Comparison of ENCODE assay signal across 15 mouse cellular contexts in the genomic region with DNA sequence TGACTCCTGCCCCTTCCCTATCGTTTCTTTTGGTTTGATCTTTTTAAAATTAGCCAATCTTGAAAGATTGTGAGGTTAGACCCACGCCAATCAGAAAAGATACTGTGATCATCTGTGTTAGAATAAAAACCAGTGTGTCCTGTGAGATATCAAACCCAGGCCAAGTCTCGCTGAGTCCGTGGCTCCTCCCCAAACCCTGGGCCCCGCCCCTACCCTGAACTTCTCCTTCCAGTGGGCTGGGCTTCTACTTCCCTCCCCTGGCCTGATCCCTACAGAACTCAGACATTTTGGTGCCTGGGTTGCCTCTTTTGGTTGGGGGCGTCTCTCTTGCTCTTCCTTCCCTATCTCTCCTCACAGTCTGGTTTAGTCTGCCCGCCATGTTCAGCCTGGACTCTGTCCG. TPM values are rescaled to one million over a fixed set of nuclear protein-coding genes. Genes with fewer than 3 reads are reported as not detected.
DNase-seq lines count a peak whose midpoint lies in the region; ATAC-seq and TF ChIP-seq lines count a peak whose summit lies in the region.
"Had no signal": no experiment of that assay in that cellular context is flagged by ENCODE, and none has a peak within 500 bp of the region (broad histone marks: within the 10 kb centered on the region; RNA-seq: fewer than 3 reads in every experiment).

No protein-coding gene starts in this region.

- 0 out of 2 replicates have a peak, but pooled peaks cover 2% of the 10 kb centered on the region for H3K4me1 ChIP-seq in G1E (ENCODE audit: insufficient read depth, low read depth, low read length)
- no peaks in the 10 kb centered on the region; the same call in 1 of the 2 replicates for H3K4me1 ChIP-seq in forebrain, embryonic 11.5 days (replicated peaks; ENCODE audit: control insufficient read depth, insufficient read depth, low read length)
- H3K4me1 ChIP-seq: embryonic facial prominence, embryonic 12.5 days had no signal

- no peak overlapping the region for H3K27ac ChIP-seq in forebrain, embryonic 11.5 days (ENCODE audit: low read depth, low read length)
- H3K27ac ChIP-seq: embryonic facial prominence, embryonic 12.5 days; forebrain, embryonic 12.5 days had no signal

- DNase-seq in kidney, postnatal 10 days = peak; percentile 16
- DNase-seq in kidney, adult 9 months = no peak
- DNase-seq in G1E (ENCODE audit: low spot score) = peak; percentile 24
- DNase-seq in spleen, adult 12 weeks (ENCODE audit: low spot score) = no peak
- no peak for DNase-seq in forebrain, embryonic 11.5 days (ENCODE audit: low spot score)
- no peak for DNase-seq in adrenal gland, adult 2 months
- DNase-seq: cerebellum, adult 9-10 months; heart, postnatal 4 days had no signal

- H3K27me3 ChIP-seq in G1E (ENCODE audit: insufficient read depth, low read length) = no peaks in the 10 kb centered on the region
- H3K27me3 ChIP-seq in forebrain, embryonic 11.5 days (ENCODE audit: control insufficient read depth, insufficient read depth, low read length) = no peaks in the 10 kb centered on the region
- H3K27me3 ChIP-seq: embryonic facial prominence, embryonic 12.5 days had no signal

- no peaks in the 10 kb centered on the region for H3K9me3 ChIP-seq in G1E (replicated peaks)
- H3K9me3 ChIP-seq in forebrain, embryonic 11.5 days (ENCODE audit: control insufficient read depth, low read length) = no peaks in the 10 kb centered on the region
- H3K9me3 ChIP-seq: embryonic facial prominence, embryonic 12.5 days; forebrain, embryonic 12.5 days had no signal

- TF ChIP-seq CTCF in G1E (IDR thresholded peaks at IDR 0.05; ENCODE audit: low read depth, low read length) = no peak

- 47% methylated on average over 8 of the region's 8 CpGs for WGBS in forebrain, embryonic 11.5 days

- ATAC-seq in G1E (ENCODE audit: extremely low read depth, insufficient number of reproducible peaks, low FRiP score, poor library complexity, severe bottlenecking) = no peak
- ATAC-seq in granulocyte monocyte progenitor cell, adult 5-6 weeks (replicated peaks; ENCODE audit: poor library complexity, severe bottlenecking) = peak; percentile 97
- ATAC-seq in megakaryocyte progenitor cell, adult 5-6 weeks (replicated peaks; ENCODE audit: poor library complexity) = peak; percentile 96
- no peak for ATAC-seq in forebrain, embryonic 11.5 days (replicated peaks; ENCODE audit: low FRiP score)

- H3K4me3 ChIP-seq in G1E (ENCODE audit: low read depth, low read length) = no peak overlapping the region
- no peak overlapping the region for H3K4me3 ChIP-seq in forebrain, embryonic 11.5 days (ENCODE audit: low read depth, low read length)
- H3K4me3 ChIP-seq: embryonic facial prominence, embryonic 12.5 days; forebrain, embryonic 12.5 days had no signal

- peaks cover 10% of the 10 kb centered on the region for H3K36me3 ChIP-seq in G1E (replicated peaks)
- H3K36me3 ChIP-seq in forebrain, embryonic 11.5 days (ENCODE audit: control insufficient read depth, insufficient read depth, low read length) = peaks cover 6% of the 10 kb centered on the region; the same call in 1 of the 2 replicates

- no peak overlapping the region for H3K4me2 ChIP-seq in forebrain, embryonic 11.5 days (ENCODE audit: low read depth, low read length, severe bottlenecking)
- H3K4me2 ChIP-seq: embryonic facial prominence, embryonic 12.5 days; forebrain, embryonic 12.5 days; heart, embryonic 11.5 days; midbrain, embryonic 11.5 days had no signal

- H3K9ac ChIP-seq in forebrain, embryonic 11.5 days (ENCODE audit: low read length) = no peak overlapping the region
- H3K9ac ChIP-seq: embryonic facial prominence, embryonic 12.5 days; forebrain, embryonic 12.5 days had no signal

RNA-seq across cellular contexts. Expression of gene Slc4a11, which starts 53.1 kb away (rescaled TPM):
- total RNA-seq in G1E (2014; fragmentation: Nextera tagmentation) (not detected in 2 replicates), G1E (2017) (0.06 and 0.66 TPM in 2 replicates)
- 0.02 TPM in 2 replicates for polyA plus RNA-seq in G1E (2012)
- 0.32 and 5.7 TPM in 2 replicates for total RNA-seq in granulocyte monocyte progenitor cell, adult 5-6 weeks (2014; fragmentation: Nextera tagmentation)
- 0.52 TPM in 1 of 2 replicates, not detected in the other for total RNA-seq in granulocyte monocyte progenitor cell, adult 5-6 weeks (2017)
- 0.15 TPM in 1 of 2 replicates, not detected in the other for total RNA-seq in megakaryocyte progenitor cell, adult 5-6 weeks (2015)
- not detected in 2 replicates for total RNA-seq in megakaryocyte progenitor cell, adult 5-6 weeks (2017)
- 1.2 TPM in 2 replicates for polyA plus RNA-seq in forebrain, embryonic 11.5 days (2014; fragmentation: Nextera tagmentation; extraction: Ambion mirVana)
- total RNA-seq in adrenal gland, adult 2 months (2021) = 1 to 10 TPM; 3.5 to 4.1 TPM
- 4.0 and 4.8 TPM in 2 replicates for polyA plus RNA-seq in adrenal gland, adult 2 months (2012; rRNA removed)
- total RNA-seq: liver, adult 2 months had no signal

Comparison
In these comparisons a context has a peak if more than half of its experiments do, and no peak if none do; other contexts are left out.
1. DNase-seq: peak in kidney, postnatal 10 days (single experiment) and G1E (single experiment); none in kidney, adult 9 months (single experiment), spleen, adult 12 weeks (single experiment), forebrain, embryonic 11.5 days (single experiment) and adrenal gland, adult 2 months (single experiment).
2. ATAC-seq: peak in granulocyte monocyte progenitor cell, adult 5-6 weeks (single experiment) and megakaryocyte progenitor cell, adult 5-6 weeks (single experiment); none in G1E (single experiment) and forebrain, embryonic 11.5 days (single experiment).